Mouse (Mus musculus): ENCODE measurements at regions not wholly inside any gene's neighbourhood (a gene's known extent, or its start where the extent isn't known, plus 50 kb on each side); places are given as distances from the start of the nearest gene placed in this dataset.
A peak's percentile ranks its signal among the peaks of the same experiment; 100 is the strongest.

DNA sequence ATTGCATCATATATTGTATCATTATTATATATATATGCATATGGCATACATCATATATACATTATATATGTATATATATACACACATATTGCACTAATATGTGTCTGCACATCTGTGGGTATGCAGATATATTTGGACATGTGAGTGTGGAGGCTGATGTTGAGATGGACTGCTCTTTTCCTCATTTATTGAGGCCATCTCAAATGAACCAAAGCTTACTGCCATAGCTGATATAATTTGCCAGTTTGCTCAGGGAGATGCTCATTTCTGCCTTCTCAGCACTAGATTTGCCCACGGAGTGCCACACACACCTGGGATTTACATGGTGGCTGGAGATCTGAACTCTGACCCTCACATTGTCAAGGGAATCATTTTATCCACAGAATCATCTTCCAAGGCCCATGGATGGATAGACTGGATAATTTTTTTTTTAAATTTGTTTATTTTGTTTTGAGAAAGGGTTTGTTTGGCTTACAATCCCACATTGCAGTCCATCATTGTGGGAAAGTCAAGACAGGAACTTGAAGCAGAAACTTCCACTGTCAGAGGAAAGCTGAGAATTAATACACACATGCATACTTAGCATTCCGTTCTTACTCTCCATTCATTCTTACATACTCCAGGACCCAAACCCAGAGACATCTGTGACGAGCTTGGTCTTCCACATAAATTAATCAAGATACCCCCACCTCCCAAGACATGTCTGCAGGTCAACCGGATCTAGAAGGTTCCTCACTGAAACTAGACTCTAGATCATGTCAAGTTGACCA, 77.9 kb upstream of the Cwc22 start:
- no peak for TF ChIP-seq CHD2 (IDR thresholded peaks at IDR 0.05; ENCODE audit: low read depth, low read length)
- TF ChIP-seq HCFC1 (IDR thresholded peaks at IDR 0.05; ENCODE audit: borderline replicate concordance, insufficient read depth, low read length) = no peak
- TF ChIP-seq MAFK (IDR thresholded peaks at IDR 0.05; ENCODE audit: insufficient read depth, low read depth, low read length) = no peak
- no peak for TF ChIP-seq ZC3H11A (IDR thresholded peaks at IDR 0.05; ENCODE audit: borderline replicate concordance, low read depth, low read length)
- TF ChIP-seq ZNF384 (IDR thresholded peaks at IDR 0.05; ENCODE audit: low read depth, low read length) = no peak
- Histone ChIP-seq H3K4me1 (ENCODE audit: control insufficient read depth in 2 of 2, insufficient read depth in 2 of 2, low read length in 2 of 2, poor library complexity in 1 of 2) (no peaks in the 10 kb centered on the region), H3K4me3 (ENCODE audit: insufficient read depth in 1 of 2, low read depth in 1 of 2, low read length in 2 of 2, poor library complexity in 1 of 2, severe bottlenecking in 1 of 2) (no peak overlapping the region), H3K9ac (ENCODE audit: insufficient read depth, low read depth, low read length, poor library complexity, severe bottlenecking) (no peak overlapping the region), H3K27ac (ENCODE audit: insufficient read depth, low read depth, low read length, poor library complexity, severe bottlenecking) (no peak overlapping the region), H3K9me3 (ENCODE audit: control insufficient read depth, insufficient read depth, low read depth, low read length) (no peaks in the 10 kb centered on the region), H3K36me3 (ENCODE audit: control insufficient read depth, insufficient read depth, low read length, poor library complexity, severe bottlenecking) (no peaks in the 10 kb centered on the region)
- in situ Hi-C loops (cut with MboI; ENCODE audit: low sequenced_read_pairs in 2 of 2, unreplicated experiment in 2 of 2) = no loop called here
- DNase-seq (ENCODE audit: low read depth, low spot score) = no peak

DNA sequence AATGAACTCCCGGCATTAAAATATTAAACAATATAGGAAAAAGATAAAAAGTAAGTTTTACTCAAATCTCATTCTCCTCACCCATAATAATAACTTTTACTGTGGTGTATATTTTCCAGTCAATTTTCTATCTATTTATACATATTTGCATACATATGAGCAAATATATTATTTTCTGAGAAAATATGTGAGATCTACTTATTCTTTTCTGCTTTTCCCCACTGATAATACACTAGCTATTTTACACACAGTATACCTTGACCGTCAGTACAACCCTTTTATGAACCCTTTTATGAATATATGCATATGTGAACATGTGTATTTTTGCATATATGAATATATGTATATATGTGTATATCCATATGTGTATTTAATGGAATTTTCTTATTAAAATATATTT, 77.2 kb upstream of the Cwc22 start:
- no peak for DNase-seq (ENCODE audit: low read depth, low spot score)
- Histone ChIP-seq H3K4me1 (ENCODE audit: control insufficient read depth in 2 of 2, insufficient read depth in 2 of 2, low read length in 2 of 2, poor library complexity in 1 of 2) (no peaks in the 10 kb centered on the region), H3K36me3 (ENCODE audit: control insufficient read depth, insufficient read depth, low read length, poor library complexity, severe bottlenecking) (no peaks in the 10 kb centered on the region), H3K9me3 (ENCODE audit: control insufficient read depth, insufficient read depth, low read depth, low read length) (no peaks in the 10 kb centered on the region), H3K9ac (ENCODE audit: insufficient read depth, low read depth, low read length, poor library complexity, severe bottlenecking) (no peak overlapping the region), H3K27ac (ENCODE audit: insufficient read depth, low read depth, low read length, poor library complexity, severe bottlenecking) (no peak overlapping the region), H3K4me3 (ENCODE audit: insufficient read depth in 1 of 2, low read depth in 1 of 2, low read length in 2 of 2, poor library complexity in 1 of 2, severe bottlenecking in 1 of 2) (no peak overlapping the region)
- TF ChIP-seq CHD2 (IDR thresholded peaks at IDR 0.05; ENCODE audit: low read depth, low read length) = no peak
- TF ChIP-seq MAFK (IDR thresholded peaks at IDR 0.05; ENCODE audit: insufficient read depth, low read depth, low read length) = no peak
- no peak for TF ChIP-seq ZNF384 (IDR thresholded peaks at IDR 0.05; ENCODE audit: low read depth, low read length)
- no peak for TF ChIP-seq ZC3H11A (IDR thresholded peaks at IDR 0.05; ENCODE audit: borderline replicate concordance, low read depth, low read length)
- no peak for TF ChIP-seq HCFC1 (IDR thresholded peaks at IDR 0.05; ENCODE audit: borderline replicate concordance, insufficient read depth, low read length)
- in situ Hi-C loops (cut with MboI; ENCODE audit: low sequenced_read_pairs in 2 of 2, unreplicated experiment in 2 of 2) = no loop called here

DNA sequence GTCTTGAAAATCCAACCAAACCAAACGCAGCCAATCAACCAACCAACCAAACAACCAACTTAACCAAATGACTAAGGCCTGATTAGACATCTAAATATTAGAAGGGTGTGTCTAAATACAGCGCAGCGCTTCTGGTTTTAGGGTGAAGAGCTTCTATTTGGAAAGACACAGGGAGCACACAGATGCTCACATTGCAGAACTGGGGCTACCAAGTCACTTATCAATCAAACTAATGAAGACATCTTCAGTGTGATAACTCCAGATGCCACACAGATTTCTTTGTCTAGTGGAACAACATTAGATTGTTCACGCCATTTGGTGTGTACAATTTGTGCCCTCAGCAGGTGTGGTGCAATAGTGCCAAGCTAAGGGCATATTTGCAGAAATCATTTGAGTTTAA, 76.6 kb upstream of the Cwc22 start:
- in situ Hi-C loops (cut with MboI; ENCODE audit: low sequenced_read_pairs in 2 of 2, unreplicated experiment in 2 of 2) = no loop called here
- DNase-seq (ENCODE audit: low read depth, low spot score) = no peak
- TF ChIP-seq MAFK (IDR thresholded peaks at IDR 0.05; ENCODE audit: insufficient read depth, low read depth, low read length) = no peak
- no peak for TF ChIP-seq CHD2 (IDR thresholded peaks at IDR 0.05; ENCODE audit: low read depth, low read length)
- no peak for TF ChIP-seq ZNF384 (IDR thresholded peaks at IDR 0.05; ENCODE audit: low read depth, low read length)
- TF ChIP-seq ZC3H11A (IDR thresholded peaks at IDR 0.05; ENCODE audit: borderline replicate concordance, low read depth, low read length) = no peak

DNA sequence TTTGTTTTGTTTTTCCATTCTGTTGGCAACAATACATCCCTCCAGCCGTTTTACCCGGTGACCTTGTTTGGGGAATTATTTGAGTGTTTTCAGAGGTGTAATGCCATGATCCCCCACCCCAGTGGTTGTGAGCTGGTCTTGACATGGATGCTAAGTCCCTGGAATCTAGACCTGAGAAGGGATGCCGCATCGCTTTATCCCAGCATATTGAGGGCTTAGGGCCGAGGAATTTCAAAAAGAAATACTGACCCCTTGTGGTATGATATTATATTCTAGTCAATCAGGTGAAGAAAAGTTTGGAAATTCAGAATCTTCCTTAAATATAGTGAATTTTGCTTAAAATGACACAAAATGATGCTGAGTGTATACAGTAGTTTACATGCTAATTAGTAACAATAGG, 75.7 kb upstream of the Cwc22 start:
- DNase-seq (ENCODE audit: low read depth, low spot score) = peak; percentile 9
- in situ Hi-C loops (cut with MboI; ENCODE audit: low sequenced_read_pairs in 2 of 2, unreplicated experiment in 2 of 2) = no loop called here
- H3K9ac ChIP-seq (ENCODE audit: insufficient read depth, low read depth, low read length, poor library complexity, severe bottlenecking) = no peak overlapping the region
- H3K36me3 ChIP-seq (ENCODE audit: control insufficient read depth, insufficient read depth, low read length, poor library complexity, severe bottlenecking) = no peaks in the 10 kb centered on the region
- H3K27ac ChIP-seq (ENCODE audit: insufficient read depth, low read depth, low read length, poor library complexity, severe bottlenecking) = no peak overlapping the region
- no peak overlapping the region for H3K4me3 ChIP-seq (ENCODE audit: insufficient read depth in 1 of 2, low read depth in 1 of 2, low read length in 2 of 2, poor library complexity in 1 of 2, severe bottlenecking in 1 of 2)
- TF ChIP-seq ZNF384 (IDR thresholded peaks at IDR 0.05; ENCODE audit: low read depth, low read length) = no peak
- no peak for TF ChIP-seq ZC3H11A (IDR thresholded peaks at IDR 0.05; ENCODE audit: borderline replicate concordance, low read depth, low read length)
- TF ChIP-seq HCFC1 (IDR thresholded peaks at IDR 0.05; ENCODE audit: borderline replicate concordance, insufficient read depth, low read length) = no peak
- TF ChIP-seq CHD2 (IDR thresholded peaks at IDR 0.05; ENCODE audit: low read depth, low read length) = no peak
- no peak for TF ChIP-seq MAFK (IDR thresholded peaks at IDR 0.05; ENCODE audit: insufficient read depth, low read depth, low read length)
- H3K4me1 ChIP-seq (ENCODE audit: control insufficient read depth in 2 of 2, insufficient read depth in 2 of 2, low read length in 2 of 2, poor library complexity in 1 of 2) = no peaks in the 10 kb centered on the region
- H3K9me3 ChIP-seq (ENCODE audit: control insufficient read depth, insufficient read depth, low read depth, low read length) = no peaks in the 10 kb centered on the region

More for the DNA sequence above, 76.6 kb upstream of the Cwc22 start:
- H3K4me3 ChIP-seq (ENCODE audit: insufficient read depth in 1 of 2, low read depth in 1 of 2, low read length in 2 of 2, poor library complexity in 1 of 2, severe bottlenecking in 1 of 2) = no peak overlapping the region
- no peak overlapping the region for H3K27ac ChIP-seq (ENCODE audit: insufficient read depth, low read depth, low read length, poor library complexity, severe bottlenecking)
- H3K9me3 ChIP-seq (ENCODE audit: control insufficient read depth, insufficient read depth, low read depth, low read length) = no peaks in the 10 kb centered on the region
- no peak overlapping the region for H3K9ac ChIP-seq (ENCODE audit: insufficient read depth, low read depth, low read length, poor library complexity, severe bottlenecking)
- H3K36me3 ChIP-seq (ENCODE audit: control insufficient read depth, insufficient read depth, low read length, poor library complexity, severe bottlenecking) = no peaks in the 10 kb centered on the region
- no peaks in the 10 kb centered on the region for H3K4me1 ChIP-seq (ENCODE audit: control insufficient read depth in 2 of 2, insufficient read depth in 2 of 2, low read length in 2 of 2, poor library complexity in 1 of 2)
